Mouse (Mus musculus) midbrain, embryonic 15.5 days (tissue): Measurements from ENCODE around the gene Jsrp1. TPM values are rescaled to one million over a fixed set of nuclear protein-coding genes. Genes with fewer than 3 reads are reported as not detected.
"Not testable (repeated sequence)": the region's sequence is repeated elsewhere in the genome, so short reads cannot be mapped to it uniquely, and the experiment has no call there.

Source experiments
- ATAC-seq: fragments of 200-750 bp; cut with Nextera tagmentation; replicated peaks from 2 replicates; pipeline ENCODE4 v1.8.0; 2017; ENCODE audit warnings: moderate TSS enrichment
- H3K27ac ChIP-seq: fragments of 300-500 bp; sonication (generic); 2 replicates; pipeline ENCODE4 v1.5.1; 2015; ENCODE audit warnings: mild to moderate bottlenecking, inconsistent platforms
- H3K27me3 ChIP-seq: fragments of 300-500 bp; sonication (generic); replicated peaks from 2 replicates; pipeline ENCODE4 v1.6.1; 2015; ENCODE audit warnings: inconsistent platforms
- H3K36me3 ChIP-seq: fragments of 300-500 bp; sonication (generic); replicated peaks from 2 replicates; pipeline ENCODE4 v1.6.1; 2015; ENCODE audit warnings: inconsistent platforms
- H3K4me1 ChIP-seq: fragments of 300-500 bp; sonication (generic); 2 replicates; pipeline ENCODE4 v1.6.1; 2015; ENCODE audit warnings: inconsistent platforms
- H3K4me2 ChIP-seq: fragments of 300-500 bp; sonication (generic); 2 replicates; pipeline ENCODE4 v1.6.1; 2015; ENCODE audit warnings: inconsistent platforms, mild to moderate bottlenecking, moderate library complexity
- H3K4me3 ChIP-seq: fragments of 300-500 bp; sonication (generic); 2 replicates; pipeline ENCODE4 v1.5.1; 2015; ENCODE audit warnings: mild to moderate bottlenecking, inconsistent platforms
- H3K9ac ChIP-seq: fragments of 300-500 bp; sonication (generic); 2 replicates; pipeline ENCODE4 v1.6.1; 2015; ENCODE audit warnings: mild to moderate bottlenecking, inconsistent platforms
- H3K9me3 ChIP-seq: fragments of 300-500 bp; sonication (generic); 2 replicates; pipeline ENCODE4 v1.6.1; 2016; ENCODE audit warnings: inconsistent platforms
- WGBS: fragments of 180-500 bp; shearing (Covaris S2); methylation state at CpG from one replicate; pipeline ENCODE4 v1.1.7; 2015; ENCODE audit warnings: mixed read lengths; 5-methylcytosine and 5-hydroxymethylcytosine counted together
- polyA plus RNA-seq: library from polyadenylated mRNA; unstranded; fragments of >200 nt; fragmentation: Nextera tagmentation; extraction: Ambion mirVana; gene quantifications from 2 replicates; pipeline ENCODE4 v1.2.1, GENCODE M21; 2015

The Jsrp1 gene
- polyA plus RNA-seq, 1 experiment from 2014 or later = 0.59 TPM

GRCm38 (mm10) chr10:80818599-80819281 lies 5.4 kb upstream of the Jsrp1 start:
- Histone ChIP-seq H3K4me1 (no peaks in the 10 kb centered on the region), H3K36me3 (no peaks in the 10 kb centered on the region), H3K9ac (no peak overlapping the region), H3K4me2 (no peak overlapping the region), H3K4me3 (no peak overlapping the region), H3K9me3 (no peaks in the 10 kb centered on the region), H3K27me3 (no peaks in the 10 kb centered on the region), H3K27ac (no peak overlapping the region)
- WGBS = 60% methylated on average over 6 of the region's 6 CpGs
- ATAC-seq = no peak

- H3K27ac ChIP-seq, H3K4me2 ChIP-seq, H3K4me3 ChIP-seq, ATAC-seq, H3K9ac ChIP-seq, H3K27me3 ChIP-seq, H3K9me3 ChIP-seq, H3K4me1 ChIP-seq, H3K36me3 ChIP-seq: not testable (repeated sequence)
- 86% methylated on average over 7 of the region's 7 CpGs for WGBS
Observed at GRCm38 (mm10) chr10:80817955-80818354, 4.7 kb upstream of the Jsrp1 start.

GRCm38 (mm10) chr10:80817164-80817563 lies 3.9 kb upstream of the Jsrp1 start:
- Histone ChIP-seq H3K9ac (no peak overlapping the region), H3K4me3 (no peak overlapping the region), H3K4me1 (no peaks in the 10 kb centered on the region), H3K27me3 (no peaks in the 10 kb centered on the region), H3K27ac (no peak overlapping the region), H3K4me2 (no peak overlapping the region), H3K36me3 (no peaks in the 10 kb centered on the region), H3K9me3 (no peaks in the 10 kb centered on the region)
- no peak for ATAC-seq
- 72% methylated on average over 2 of the region's 2 CpGs for WGBS

GRCm38 (mm10) chr10:80816303-80816702 lies 3.0 kb upstream of the Jsrp1 start:
- ATAC-seq, H3K4me1 ChIP-seq, H3K4me3 ChIP-seq, H3K36me3 ChIP-seq, H3K27me3 ChIP-seq, H3K9me3 ChIP-seq, H3K9ac ChIP-seq, H3K27ac ChIP-seq, H3K4me2 ChIP-seq: not testable (repeated sequence)
- 77% methylated on average over 3 of the region's 3 CpGs for WGBS

GRCm38 (mm10) chr10:80814800-80815199 lies 1.5 kb upstream of the Jsrp1 start:
- no peak overlapping the region for H3K9ac ChIP-seq
- 65% methylated on average over 7 of the region's 7 CpGs for WGBS
- ATAC-seq = no peak
- no peaks in the 10 kb centered on the region for H3K36me3 ChIP-seq
- H3K27ac ChIP-seq = no peak overlapping the region
- H3K9me3 ChIP-seq = no peaks in the 10 kb centered on the region
- no peak overlapping the region for H3K4me2 ChIP-seq
- peaks cover 10% of the 10 kb centered on the region for H3K27me3 ChIP-seq
- peaks cover 2% of the 10 kb centered on the region; the same call in 1 of the 2 replicates for H3K4me1 ChIP-seq
- H3K4me3 ChIP-seq = no peak overlapping the region

- H3K27me3 ChIP-seq = peaks cover 25% of the 10 kb centered on the region
- H3K9me3 ChIP-seq = no peaks in the 10 kb centered on the region
- H3K27ac ChIP-seq = no peak overlapping the region
- no peak overlapping the region for H3K4me2 ChIP-seq
- no peaks in the 10 kb centered on the region for H3K36me3 ChIP-seq
- 63% methylated on average over 5 of the region's 5 CpGs for WGBS
- no peak overlapping the region for H3K9ac ChIP-seq
- ATAC-seq = no peak
- H3K4me3 ChIP-seq = no peak overlapping the region
- peaks cover 20% of the 10 kb centered on the region for H3K4me1 ChIP-seq
Observed at GRCm38 (mm10) chr10:80812391-80813041, 782 bp downstream of the Jsrp1 start.

GRCm38 (mm10) chr10:80810084-80810483 lies 3.2 kb downstream of the Jsrp1 start:
- Histone ChIP-seq H3K4me2 (no peak overlapping the region), H3K36me3 (no peaks in the 10 kb centered on the region), H3K27ac (no peak overlapping the region), H3K4me1 (peaks cover 37% of the 10 kb centered on the region), H3K27me3 (peaks cover 28% of the 10 kb centered on the region), H3K9me3 (no peaks in the 10 kb centered on the region), H3K9ac (no peak overlapping the region), H3K4me3 (no peak overlapping the region)
- 2% methylated on average over 20 of the region's 20 CpGs for WGBS
- no peak for ATAC-seq

- H3K4me1 ChIP-seq = peaks cover 37% of the 10 kb centered on the region
- H3K36me3 ChIP-seq = peaks cover 4% of the 10 kb centered on the region; the same call in 1 of the 2 replicates
- peak overlapping the region; percentile 71; the same call in 1 of the 2 replicates for H3K4me2 ChIP-seq
- peak overlapping the region; percentile 26; the same call in 1 of the 2 replicates for H3K9ac ChIP-seq
- H3K4me3 ChIP-seq = no peak overlapping the region
- H3K9me3 ChIP-seq = no peaks in the 10 kb centered on the region
- 9% methylated on average over 18 of the region's 18 CpGs for WGBS
- ATAC-seq = no peak
- H3K27ac ChIP-seq = no peak overlapping the region
- peaks cover 31% of the 10 kb centered on the region for H3K27me3 ChIP-seq
Observed at GRCm38 (mm10) chr10:80808985-80809632, 4.2 kb downstream of the Jsrp1 start.

- peaks cover 37% of the 10 kb centered on the region for H3K4me1 ChIP-seq
- H3K9me3 ChIP-seq = no peaks in the 10 kb centered on the region
- H3K27me3 ChIP-seq = peaks cover 31% of the 10 kb centered on the region
- no peak overlapping the region for H3K4me3 ChIP-seq
- H3K36me3 ChIP-seq = peaks cover 11% of the 10 kb centered on the region
- H3K9ac ChIP-seq = peak overlapping the region; percentile 26; the same call in 1 of the 2 replicates
- no peak for ATAC-seq
- H3K27ac ChIP-seq = no peak overlapping the region
- peak overlapping the region; percentile 71 for H3K4me2 ChIP-seq
- 18% methylated on average over 40 of the region's 40 CpGs for WGBS
Observed at GRCm38 (mm10) chr10:80808099-80808984, 5.0 kb downstream of the Jsrp1 start.

- Histone ChIP-seq H3K36me3 (peaks cover 23% of the 10 kb centered on the region), H3K4me3 (peak overlapping the region; percentile 40), H3K27ac (peak overlapping the region; percentile 81), H3K9me3 (no peaks in the 10 kb centered on the region), H3K4me1 (peaks cover 37% of the 10 kb centered on the region), H3K4me2 (peak overlapping the region; percentile 71), H3K27me3 (peaks cover 31% of the 10 kb centered on the region), H3K9ac (peak overlapping the region; percentile 45)
- ATAC-seq = peak; percentile 89
- WGBS = 1% methylated on average over 58 of the region's 58 CpGs
Observed at GRCm38 (mm10) chr10:80807057-80807627, 6.2 kb downstream of the Jsrp1 start.

GRCm38 (mm10) chr10:80806341-80807056 lies 6.8 kb downstream of the Jsrp1 start:
- Histone ChIP-seq H3K4me3 (peak overlapping the region; percentile 40), H3K4me2 (peak overlapping the region; percentile 71), H3K36me3 (peaks cover 29% of the 10 kb centered on the region), H3K27me3 (peaks cover 31% of the 10 kb centered on the region), H3K9me3 (no peaks in the 10 kb centered on the region), H3K9ac (peak overlapping the region; percentile 45), H3K4me1 (peaks cover 37% of the 10 kb centered on the region), H3K27ac (peak overlapping the region; percentile 81)
- 0 out of 2 replicates have a peak, but pooled peaks have one; percentile 10 for ATAC-seq
- WGBS = 39% methylated on average over 34 of the region's 34 CpGs
